Mouse (Mus musculus) liver, adult 2 months (tissue): ENCODE results near the gene Slc50a1. TPM values are rescaled to one million over a fixed set of nuclear protein-coding genes. Genes with fewer than 3 reads are reported as not detected.

Source experiments
- DNase-seq: peaks from one replicate; pipeline ENCODE4 v3.0.0-alpha.2; 2011; ENCODE audit warnings: low read depth, low spot score; ENCODE audit errors: extremely low read depth
- H3K27ac ChIP-seq: fragments of 200-500 bp; replicated peaks from 2 replicates; pipeline ENCODE4 v1.5.1; 2012; ENCODE audit warnings: low read depth, mild to moderate bottlenecking, control low read depth, inconsistent platforms, low read length; ENCODE audit not compliant: insufficient read depth
- H3K27me3 ChIP-seq: fragments of 200-500 bp; 2 replicates; pipeline ENCODE4 v1.6.1; 2012; ENCODE audit warnings: mild to moderate bottlenecking, moderate library complexity, low read length, inconsistent platforms; ENCODE audit not compliant: control insufficient read depth, insufficient read depth
- H3K36me3 ChIP-seq: fragments of 200-500 bp; 2 replicates; pipeline ENCODE4 v1.6.1; 2012; ENCODE audit warnings: low read length, inconsistent platforms; ENCODE audit not compliant: control insufficient read depth, insufficient read depth
- H3K4me1 ChIP-seq: fragments of 200-500 bp; 2 replicates; pipeline ENCODE4 v1.6.1; 2011; ENCODE audit warnings: low read length; ENCODE audit not compliant: control insufficient read depth, insufficient read depth
- H3K4me3 ChIP-seq: fragments of 200-500 bp; 2 replicates; pipeline ENCODE4 v1.5.1; 2011; ENCODE audit warnings: low read depth, mild to moderate bottlenecking, control low read depth, low read length, moderate library complexity; ENCODE audit not compliant: insufficient read depth
- H3K79me2 ChIP-seq: fragments of 200-500 bp; 2 replicates; pipeline ENCODE4 v1.6.1; 2012; ENCODE audit warnings: inconsistent platforms, mild to moderate bottlenecking, low read length, moderate library complexity; ENCODE audit not compliant: control insufficient read depth, insufficient read depth
- H3K9ac ChIP-seq: fragments of 200-500 bp; 2 replicates; pipeline ENCODE4 v1.6.1; 2012; ENCODE audit warnings: low read depth, mild to moderate bottlenecking, control low read depth, inconsistent platforms, low read length
- CTCF ChIP-seq: fragments of 200-500 bp; IDR thresholded peaks from 2 replicates; pipeline ENCODE4 v1.5.1; 2011; ENCODE audit warnings: low read depth, low read length, control low read depth
- POLR2A ChIP-seq: fragments of 200-500 bp; IDR thresholded peaks from 2 replicates; pipeline ENCODE4 v1.6.1; 2011; ENCODE audit warnings: low read length, control low read depth; ENCODE audit not compliant: insufficient read depth; ENCODE audit errors: extremely low read depth
- WGBS: fragments of 180-500 bp; shearing (Covaris S2); methylation state at CpG from one replicate; pipeline ENCODE4 v1.1.7; 2018; 5-methylcytosine and 5-hydroxymethylcytosine counted together
- polyA plus RNA-seq: library from polyadenylated mRNA; depleted of rRNA; stranded (reverse); fragments of >200 nt; gene quantifications from 2 replicates; pipeline ENCODE4 v1.2.3, GENCODE M21; 2012
- total RNA-seq: library from RNA; depleted of rRNA; stranded (reverse); fragments of >200 nt; gene quantifications from 2 replicates; pipeline ENCODE4 v1.2.3, GENCODE M21; 2014

Slc50a1 gene
- total and polyA plus RNA-seq, 2 experiments, result 7.0 to 36.3 TPM

DNA sequence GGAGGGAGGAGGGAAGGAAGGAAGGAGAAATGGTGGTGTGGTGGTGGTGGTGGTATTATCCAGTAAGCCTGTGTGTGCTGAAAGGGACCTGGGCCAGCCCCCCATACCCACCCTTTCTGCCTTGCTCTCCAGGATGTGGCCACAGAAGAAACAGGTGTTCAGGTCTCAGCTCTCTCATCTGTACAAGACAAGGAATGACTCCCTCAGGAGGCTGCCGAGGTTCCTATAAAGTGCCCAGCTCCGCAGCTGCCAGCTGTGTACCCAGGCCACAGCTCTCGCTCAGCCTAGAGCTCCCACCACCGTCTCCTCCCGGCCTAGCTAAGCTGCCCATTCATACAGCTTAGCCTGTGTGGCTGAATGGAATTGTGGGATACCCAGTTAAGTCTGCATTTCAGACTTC, 21.9 kb upstream of the Slc50a1 start:
- no peaks in the 10 kb centered on the region for H3K27me3 ChIP-seq
- TF ChIP-seq POLR2A, result no peak
- TF ChIP-seq CTCF, result no peak
- WGBS, result 92% methylated on average over 5 of the region's 5 CpGs
- no peak for DNase-seq
- H3K79me2 ChIP-seq, result no peaks in the 10 kb centered on the region
- no peaks in the 10 kb centered on the region for H3K36me3 ChIP-seq
- H3K9ac ChIP-seq, result no peak overlapping the region
- no peak overlapping the region for H3K4me3 ChIP-seq
- peaks cover 45% of the 10 kb centered on the region for H3K4me1 ChIP-seq
- peak overlapping the region; percentile 96 for H3K27ac ChIP-seq

GRCm38 (mm10) chr3:89291874-89292273, 21.5 kb upstream of the Slc50a1 start:
- Histone ChIP-seq H3K4me3 (no peak overlapping the region), H3K27ac (peak overlapping the region; percentile 96), H3K4me1 (peaks cover 45% of the 10 kb centered on the region), H3K27me3 (no peaks in the 10 kb centered on the region), H3K79me2 (no peaks in the 10 kb centered on the region), H3K9ac (no peak overlapping the region), H3K36me3 (no peaks in the 10 kb centered on the region)
- TF ChIP-seq CTCF (no peak), POLR2A (no peak)
- DNase-seq, result no peak
- WGBS, result 77% methylated on average over 10 of the region's 10 CpGs

- no peak for TF ChIP-seq POLR2A
- TF ChIP-seq CTCF, result peak; percentile 45
- Histone ChIP-seq H3K36me3 (no peaks in the 10 kb centered on the region), H3K4me3 (no peak overlapping the region), H3K9ac (peak overlapping the region; percentile 29), H3K79me2 (no peaks in the 10 kb centered on the region), H3K27me3 (no peaks in the 10 kb centered on the region), H3K4me1 (peaks cover 44% of the 10 kb centered on the region), H3K27ac (peak overlapping the region; percentile 84)
- DNase-seq, result peak; percentile 99
- WGBS, result 12% methylated on average over 7 of the region's 7 CpGs
Observed at GRCm38 (mm10) chr3:89288503-89288928, 18.1 kb upstream of the Slc50a1 start.

GRCm38 (mm10) chr3:89287286-89287685, 16.9 kb upstream of the Slc50a1 start:
- no peak for TF ChIP-seq CTCF
- H3K27ac ChIP-seq, result peak overlapping the region; percentile 84
- H3K27me3 ChIP-seq, result no peaks in the 10 kb centered on the region
- no peak for DNase-seq
- no peaks in the 10 kb centered on the region for H3K36me3 ChIP-seq
- peaks cover 35% of the 10 kb centered on the region for H3K4me1 ChIP-seq
- H3K4me3 ChIP-seq, result no peak overlapping the region
- WGBS, result 75% methylated on average over 5 of the region's 5 CpGs
- no peaks in the 10 kb centered on the region for H3K79me2 ChIP-seq
- no peak overlapping the region for H3K9ac ChIP-seq

GRCm38 (mm10) chr3:89285526-89285925, 15.2 kb upstream of the Slc50a1 start:
- no peak overlapping the region for H3K9ac ChIP-seq
- no peak overlapping the region for H3K4me3 ChIP-seq
- H3K4me1 ChIP-seq, result peaks cover 35% of the 10 kb centered on the region
- H3K79me2 ChIP-seq, result no peaks in the 10 kb centered on the region
- no peaks in the 10 kb centered on the region for H3K36me3 ChIP-seq
- TF ChIP-seq CTCF, result no peak
- no peak for TF ChIP-seq POLR2A
- H3K27me3 ChIP-seq, result no peaks in the 10 kb centered on the region
- no peak for DNase-seq
- WGBS, result 85% methylated on average over 2 of the region's 2 CpGs
- H3K27ac ChIP-seq, result no peak overlapping the region

DNA sequence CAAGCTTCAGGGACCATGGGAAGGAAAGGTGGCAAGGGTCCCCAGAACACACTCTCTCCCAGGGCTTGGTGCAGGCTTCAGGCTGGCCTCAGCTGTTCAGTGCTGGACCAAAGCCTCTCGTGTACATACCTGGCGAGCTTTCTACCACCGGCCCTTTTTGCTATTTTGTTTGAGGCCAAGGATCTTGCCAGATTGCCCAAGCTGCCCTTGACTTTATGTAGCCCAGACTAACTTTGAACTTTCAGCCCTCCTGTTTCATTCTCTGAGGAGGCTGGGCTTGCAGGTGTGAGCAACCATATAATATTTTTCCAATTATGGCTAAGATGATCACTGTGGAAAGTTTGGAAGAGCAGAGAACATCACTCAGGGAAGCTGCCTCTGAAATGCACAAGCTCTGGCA, 13.9 kb upstream of the Slc50a1 start:
- no peaks in the 10 kb centered on the region for H3K27me3 ChIP-seq
- no peak for TF ChIP-seq CTCF
- no peak for TF ChIP-seq POLR2A
- WGBS, result 26% methylated on average over 3 of the region's 3 CpGs
- H3K4me1 ChIP-seq, result peaks cover 32% of the 10 kb centered on the region
- peak overlapping the region; percentile 63 for H3K9ac ChIP-seq
- H3K4me3 ChIP-seq, result no peak overlapping the region
- DNase-seq, result peak; percentile 92
- H3K36me3 ChIP-seq, result no peaks in the 10 kb centered on the region
- 0 out of 2 replicates have a peak, but pooled peaks cover under 1% of the 10 kb centered on the region for H3K79me2 ChIP-seq
- H3K27ac ChIP-seq, result peak overlapping the region; percentile 76
